Mouse (Mus musculus) heart, postnatal 4 days (tissue): ENCODE results near the gene Entpd1. TPM values are rescaled to one million over a fixed set of nuclear protein-coding genes. Genes with fewer than 3 reads are reported as not detected.

Experiments used
- DNase-seq: peaks from one replicate; pipeline ENCODE4 v3.0.0; 2021
- total RNA-seq, 2 experiments: library from RNA; stranded (reverse); gene quantifications; 2 replicates each; pipeline ENCODE4 v1.2.3; 2021

The Entpd1 gene
- total RNA-seq, 2 experiments from 2014 or later: 32.3 to 33.3 TPM

- no peak for DNase-seq
Measured at GRCm38 (mm10) chr19:40726614-40727013, 114.4 kb downstream of the Entpd1 start.

DNA sequence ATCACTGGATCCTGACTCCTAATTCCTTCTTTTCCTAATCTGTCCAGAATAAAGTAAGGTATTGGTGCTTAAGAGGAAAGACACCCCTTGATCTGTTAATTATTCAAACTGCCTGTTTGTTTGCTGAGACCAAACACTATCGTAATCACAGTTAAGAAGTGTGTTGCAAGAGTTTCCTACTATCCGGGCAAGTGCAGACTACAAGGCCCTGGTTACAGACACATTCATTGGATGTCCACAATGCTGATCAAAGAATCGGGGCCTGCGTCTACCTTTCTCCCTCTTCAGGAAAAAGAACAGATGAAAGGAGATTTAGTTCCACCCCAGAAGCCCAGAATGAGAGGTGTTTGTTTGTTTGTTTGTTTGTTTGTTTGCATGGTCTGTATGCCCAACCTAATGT is 116.0 kb downstream of the Entpd1 start:
- DNase-seq: no peak

GRCm38 (mm10) chr19:40728732-40729420 is 116.7 kb downstream of the Entpd1 start:
- DNase-seq: no peak

DNA sequence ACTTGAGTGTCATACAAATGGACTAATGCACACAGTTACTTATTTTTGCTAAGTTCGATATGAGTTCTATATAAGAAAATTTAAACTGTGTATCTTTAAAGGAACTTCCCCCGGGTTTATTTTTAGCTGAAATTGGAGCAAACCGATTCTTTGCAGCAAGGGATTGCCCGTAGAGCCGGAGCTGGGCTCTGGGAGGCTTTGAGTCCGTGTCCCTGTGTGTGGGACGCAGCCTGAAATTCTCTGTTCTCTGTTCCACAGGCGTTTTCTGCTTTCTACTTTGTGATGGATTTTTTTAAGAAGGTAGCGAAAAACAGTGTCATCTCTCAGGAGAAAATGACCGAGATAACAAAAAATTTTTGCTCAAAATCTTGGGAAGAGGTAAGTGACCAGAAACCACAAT is 121.2 kb downstream of the Entpd1 start:
- no peak for DNase-seq

- no peak for DNase-seq
Measured at GRCm38 (mm10) chr19:40733849-40734248, 121.7 kb downstream of the Entpd1 start.

DNA sequence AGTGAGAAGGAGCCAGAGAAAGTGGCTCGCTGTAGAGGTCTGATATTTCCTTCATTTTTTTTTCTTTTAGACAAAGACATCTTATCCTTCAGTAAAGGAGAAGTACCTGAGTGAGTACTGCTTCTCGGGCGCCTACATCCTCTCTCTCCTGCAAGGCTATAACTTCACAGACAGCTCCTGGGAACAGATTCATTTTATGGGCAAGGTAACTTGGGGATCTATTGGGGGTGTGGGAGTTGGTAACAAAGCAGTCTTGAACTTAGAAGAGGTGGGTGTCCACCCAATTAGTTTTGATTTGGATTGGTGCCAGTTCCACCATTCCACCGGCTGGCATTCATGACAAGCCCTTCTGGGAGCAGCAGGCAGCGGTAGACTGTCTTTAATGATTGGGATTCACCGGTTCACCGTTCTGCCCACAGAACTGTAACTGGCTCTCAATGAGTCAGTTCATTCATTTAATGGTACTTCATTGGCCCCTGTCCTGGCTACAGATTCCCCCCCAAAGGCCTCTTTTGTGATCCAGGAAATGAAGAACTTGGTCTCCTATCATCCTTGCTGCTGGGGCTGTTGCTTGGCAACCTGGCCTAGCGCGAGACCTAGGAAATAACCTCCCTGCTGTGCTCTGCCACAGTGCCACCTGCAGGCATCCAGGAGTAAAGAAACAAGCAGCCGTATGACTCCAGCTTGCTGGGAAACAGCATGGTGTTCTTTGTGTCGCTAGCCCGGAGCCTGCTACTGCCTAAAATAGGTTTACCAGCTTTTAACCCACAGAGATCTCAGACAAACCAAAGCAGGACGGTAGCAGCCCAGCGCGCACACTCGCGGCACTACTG is 124.7 kb downstream of the Entpd1 start:
- peak; percentile 78 for DNase-seq

DNA sequence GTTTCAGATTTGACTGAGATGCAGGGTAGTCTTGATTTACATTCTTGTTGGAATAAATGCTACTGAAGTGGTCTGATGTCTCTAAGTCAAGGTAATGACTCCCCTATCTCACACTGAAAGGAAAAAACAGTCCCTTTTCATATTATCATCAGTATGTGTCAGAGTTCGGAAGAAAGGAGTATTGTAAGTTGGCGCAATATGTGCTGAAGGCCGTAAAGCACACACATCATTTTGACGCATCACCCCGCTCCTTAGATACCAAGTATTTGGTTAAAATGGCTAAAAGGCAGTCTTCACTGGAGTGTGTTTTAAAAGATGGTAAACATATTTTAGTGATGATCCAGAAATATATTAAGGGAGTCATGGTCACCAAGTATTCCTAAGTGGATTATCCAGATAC is 125.4 kb downstream of the Entpd1 start:
- DNase-seq: no peak

- DNase-seq: no peak
Measured at GRCm38 (mm10) chr19:40738683-40739324, 126.6 kb downstream of the Entpd1 start.

DNA sequence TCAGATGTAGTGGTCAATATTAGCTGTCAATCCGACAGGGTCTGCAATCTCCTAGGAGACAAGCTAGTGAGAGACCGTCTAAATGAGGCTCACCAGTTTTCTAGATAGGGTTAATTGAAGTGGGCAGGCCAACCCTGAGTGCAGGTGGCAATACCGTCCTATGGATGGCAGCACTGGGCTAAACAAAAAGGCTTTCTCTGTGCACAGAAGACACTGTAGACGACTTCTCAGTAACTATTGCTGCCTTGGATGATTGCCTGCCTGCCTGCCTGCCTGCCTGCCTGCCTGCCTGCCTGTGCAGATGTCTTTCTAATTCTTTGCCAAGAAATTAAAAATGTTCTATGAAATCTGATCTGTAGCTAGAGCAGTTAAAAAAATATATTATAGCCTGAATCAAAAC is 134.4 kb downstream of the Entpd1 start:
- DNase-seq: no peak

DNA sequence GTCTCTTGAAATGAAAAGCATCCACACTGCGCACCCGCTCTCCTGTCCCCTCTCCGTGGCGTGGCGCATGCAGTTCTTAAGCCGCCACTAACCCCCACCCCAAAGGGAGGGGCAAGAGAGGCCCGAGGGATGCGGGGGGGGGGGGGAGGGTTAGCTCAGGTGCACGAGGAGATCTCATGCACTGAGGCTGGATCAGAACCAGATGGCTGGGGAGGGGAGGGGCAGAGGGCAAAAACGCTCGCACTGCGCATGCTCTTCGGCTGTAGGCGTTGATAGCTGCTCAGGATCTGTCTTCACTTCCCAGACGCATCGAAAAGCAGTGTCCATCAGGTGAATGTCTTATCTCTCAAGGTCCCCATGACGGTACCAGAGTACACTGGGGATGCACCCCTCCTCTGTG is 136.4 kb downstream of the Entpd1 start, which contains the start of gene Cc2d2b:
Cc2d2b (plus strand) TSS at position 195 of the 400 bp plus-strand sequence.
- DNase-seq: no peak

DNA sequence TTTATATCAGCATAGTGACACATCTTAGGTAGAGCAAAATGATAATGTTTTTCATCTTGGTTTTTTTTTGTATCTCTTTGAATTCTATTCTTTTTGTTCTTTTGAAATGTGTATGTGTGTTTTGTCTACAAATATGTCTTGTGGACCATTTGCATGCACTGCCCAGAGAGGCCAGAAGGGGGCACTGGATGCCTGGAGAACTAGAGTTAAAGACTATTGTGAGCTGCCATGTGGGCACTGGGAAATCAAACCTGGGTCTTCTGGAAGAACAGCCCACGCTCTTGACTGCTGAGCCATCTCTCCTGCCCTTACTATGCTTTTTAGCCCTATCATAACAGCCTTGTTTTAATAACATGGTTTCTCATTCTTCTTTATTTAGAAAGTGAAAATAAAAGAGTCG is 142.1 kb downstream of the Entpd1 start:
- DNase-seq: peak; percentile 51

DNA sequence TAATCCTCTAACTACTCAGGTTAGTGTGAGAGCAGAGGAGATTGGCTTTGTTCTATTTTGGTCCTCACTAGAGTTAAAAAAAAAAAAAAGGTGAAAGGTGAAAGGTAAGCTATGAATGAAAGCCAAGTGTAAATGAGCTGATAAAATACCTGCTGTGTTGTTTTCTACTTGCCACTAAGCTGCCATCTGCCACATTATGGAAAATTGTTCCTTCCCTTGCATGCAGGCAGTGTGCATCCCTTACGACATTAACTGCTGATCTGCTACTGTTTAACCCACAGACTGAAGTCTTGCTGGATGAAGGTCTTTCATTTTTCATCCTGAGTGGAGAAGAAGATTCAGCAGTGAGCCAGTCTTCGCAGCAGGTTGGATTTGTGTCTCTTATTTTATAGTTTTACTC is 147.9 kb downstream of the Entpd1 start:
- no peak for DNase-seq

GRCm38 (mm10) chr19:40762023-40762759 is 150.0 kb downstream of the Entpd1 start:
- peak; percentile 40 for DNase-seq

DNA sequence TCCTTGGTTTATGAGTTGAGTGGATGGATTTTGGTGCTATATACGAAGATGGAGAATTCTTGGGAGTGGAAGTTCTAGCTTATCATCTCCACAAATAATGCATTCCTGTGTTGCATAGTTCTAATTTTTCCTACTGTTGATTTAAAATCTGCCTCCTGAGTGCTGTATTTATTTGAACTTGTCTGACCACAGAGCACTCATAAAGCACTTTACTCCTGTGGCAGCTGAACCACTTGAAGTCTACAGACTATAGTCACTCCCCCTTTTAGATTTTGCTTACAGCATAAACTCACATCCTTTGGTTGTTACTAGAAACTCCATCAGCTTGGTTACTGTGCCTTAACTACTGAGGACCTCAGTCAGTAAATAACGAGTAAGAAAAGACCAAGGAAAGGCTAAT is 155.0 kb downstream of the Entpd1 start:
- DNase-seq: no peak

GRCm38 (mm10) chr19:40769341-40769770 is 157.2 kb downstream of the Entpd1 start:
- peak; percentile 52 for DNase-seq

- DNase-seq: no peak
Measured at GRCm38 (mm10) chr19:40788004-40788714, 176.0 kb downstream of the Entpd1 start.

GRCm38 (mm10) chr19:40788715-40789084 is 176.5 kb downstream of the Entpd1 start:
- DNase-seq: no peak
